Mouse (Mus musculus) cerebellum, postnatal 10 days (tissue): Measurements from ENCODE around the gene Mrpl24.
A peak's percentile ranks its signal among the peaks of the same experiment; 100 is the strongest.

Source experiments
- DNase-seq, 2 experiments: peaks; one replicate each; pipeline ENCODE4 v3.0.0; 2021; ENCODE audit warnings: mixed read lengths in 2 of 2

Mrpl24 gene

GRCm38 (mm10) chr3:87910573-87911141 lies 8.6 kb upstream of the Mrpl24 start:
- peak; percentile 76 to 78 for DNase-seq

- DNase-seq, result no peak
Measured at GRCm38 (mm10) chr3:87913491-87913890, 5.8 kb upstream of the Mrpl24 start.

GRCm38 (mm10) chr3:87913891-87914290 lies 5.4 kb upstream of the Mrpl24 start:
- no peak for DNase-seq

DNA sequence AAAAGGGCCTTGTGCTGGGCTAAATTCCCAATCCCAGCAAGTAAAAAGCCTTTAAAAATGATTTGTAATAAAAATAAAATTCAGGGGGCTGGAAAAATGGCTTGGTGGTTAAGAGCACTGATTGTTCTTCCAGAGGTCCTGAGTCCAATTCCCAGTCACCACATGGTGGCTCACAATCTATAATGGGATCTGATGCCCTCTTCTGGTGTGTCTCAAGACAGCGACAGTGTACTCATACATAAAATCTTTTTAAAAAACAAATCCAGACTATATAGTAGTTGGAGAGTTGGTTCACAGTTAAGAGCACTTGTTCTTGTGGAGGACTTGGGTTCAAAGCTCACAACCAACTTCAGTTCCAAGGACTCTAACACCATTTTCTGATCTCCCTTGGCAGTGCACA lies 2.3 kb upstream of the Mrpl24 start:
- no peak for DNase-seq

DNA sequence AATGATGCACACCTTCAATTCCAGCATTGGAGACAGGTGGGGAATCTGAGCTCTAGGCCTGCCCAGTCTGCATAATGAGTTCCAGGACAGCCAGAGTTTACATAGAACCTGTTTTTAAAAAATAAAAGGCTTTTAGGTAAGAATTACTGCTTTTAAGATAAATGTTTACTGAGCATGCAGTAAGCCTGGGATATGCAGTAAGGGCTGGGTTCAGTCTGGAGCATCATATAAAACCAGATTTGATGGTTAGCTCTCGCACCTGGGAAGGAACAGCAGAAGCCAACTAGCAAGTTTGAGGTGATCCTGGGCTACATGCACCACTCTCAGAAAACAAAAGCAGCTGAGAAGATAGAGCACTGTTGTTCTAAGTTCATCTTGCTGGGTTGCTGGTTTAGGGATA lies 755 bp upstream of the Mrpl24 start:
- no peak for DNase-seq

- DNase-seq, result no peak
Measured at GRCm38 (mm10) chr3:87920270-87920943, 1.1 kb downstream of the Mrpl24 start.

- no peak for DNase-seq
Measured at GRCm38 (mm10) chr3:87924996-87925395, 5.7 kb downstream of the Mrpl24 start.

- no peak for DNase-seq
Measured at GRCm38 (mm10) chr3:87927452-87927851, 8.1 kb downstream of the Mrpl24 start.

GRCm38 (mm10) chr3:87929341-87930077 lies 10.2 kb downstream of the Mrpl24 start:
- no peak for DNase-seq

DNA sequence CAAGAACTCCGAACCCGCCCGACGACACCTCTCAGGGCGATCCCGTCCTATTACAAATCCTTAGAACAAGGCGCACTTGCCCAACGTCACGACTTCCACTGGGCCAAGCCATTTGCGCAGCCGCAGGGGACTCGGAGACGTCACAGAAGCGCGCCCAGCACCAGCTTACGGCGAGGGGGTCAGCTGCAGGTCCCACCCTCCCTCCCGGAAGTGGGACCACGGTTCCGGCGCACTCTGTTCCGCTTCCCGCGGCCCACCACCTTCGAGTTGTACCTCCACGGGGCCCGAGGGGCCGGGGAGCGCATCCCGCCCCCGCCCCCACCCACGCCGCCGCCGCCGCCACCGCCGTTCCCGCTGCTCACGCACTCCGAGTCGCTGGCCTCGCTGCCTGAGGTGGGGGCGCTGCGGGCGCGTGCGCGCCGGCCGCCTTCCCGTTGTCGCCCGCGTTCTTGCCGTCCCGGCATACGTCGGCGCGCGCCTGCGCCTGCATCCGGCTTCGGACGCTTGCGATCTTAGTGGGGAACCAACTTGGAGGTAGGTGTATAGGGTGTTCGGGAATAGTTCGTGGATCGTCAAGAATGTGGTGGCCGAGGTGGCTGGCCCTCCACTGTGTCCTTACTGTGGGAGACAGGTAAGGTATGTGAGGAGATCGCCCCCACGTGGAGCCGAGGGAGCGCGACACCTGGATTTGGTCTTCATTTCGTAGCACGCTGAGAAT lies 10.9 kb downstream of the Mrpl24 start, which contains the start of the genes Isg20l2 and Rrnad1:
Gene Isg20l2 (plus strand): TSS at position 237 of the 718 bp plus-strand sequence.
Gene Rrnad1 (minus strand): TSS at position 640 of the 718 bp plus-strand sequence.
- peak; percentile 99 for DNase-seq

- no peak for DNase-seq
Measured at GRCm38 (mm10) chr3:87934026-87934425, 14.7 kb downstream of the Mrpl24 start.

DNA sequence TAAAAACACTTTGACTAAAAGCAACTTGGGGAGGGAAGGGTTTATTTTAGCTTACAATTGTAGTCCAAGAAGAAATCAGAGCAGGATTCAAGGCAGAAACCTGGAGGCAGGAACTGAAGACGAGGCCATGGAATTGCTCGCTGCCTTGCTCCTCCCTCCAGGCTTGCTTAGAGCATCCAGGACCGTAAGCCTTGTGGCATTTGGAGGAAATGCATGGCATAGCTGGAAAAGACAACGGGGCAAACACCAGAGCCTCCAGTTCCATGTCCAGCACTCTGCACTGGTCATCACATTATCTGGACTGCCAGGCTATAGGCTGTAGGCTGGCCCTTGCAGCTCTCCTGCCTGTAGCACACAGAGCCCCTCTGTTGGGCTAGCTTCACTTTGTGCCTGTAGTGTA lies 15.2 kb downstream of the Mrpl24 start:
- DNase-seq, result no peak

DNA sequence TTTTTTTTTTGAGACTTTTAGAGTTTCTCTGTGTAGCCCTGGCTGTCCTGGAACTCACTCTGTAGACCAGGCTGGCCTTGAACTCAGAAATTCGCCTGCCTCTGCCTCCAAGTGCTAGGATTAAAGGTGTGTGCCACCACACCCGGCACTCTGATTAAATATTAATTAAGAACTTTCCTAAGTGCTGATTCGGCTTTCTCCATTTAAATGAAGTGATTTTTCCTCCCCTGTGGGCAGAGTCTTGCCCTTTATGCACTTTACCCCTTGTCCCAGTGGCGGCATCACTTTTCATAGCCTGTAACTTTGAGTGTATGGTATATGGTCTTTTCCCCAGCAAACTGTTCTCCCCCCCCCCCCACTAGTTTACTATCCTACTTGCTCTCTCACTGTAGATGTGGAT lies 15.9 kb downstream of the Mrpl24 start:
- no peak for DNase-seq

- DNase-seq, result peak; percentile 95 to 97
Measured at GRCm38 (mm10) chr3:87935776-87936175, 16.5 kb downstream of the Mrpl24 start.

GRCm38 (mm10) chr3:87940611-87941010 lies 21.3 kb downstream of the Mrpl24 start:
- DNase-seq, result no peak

DNA sequence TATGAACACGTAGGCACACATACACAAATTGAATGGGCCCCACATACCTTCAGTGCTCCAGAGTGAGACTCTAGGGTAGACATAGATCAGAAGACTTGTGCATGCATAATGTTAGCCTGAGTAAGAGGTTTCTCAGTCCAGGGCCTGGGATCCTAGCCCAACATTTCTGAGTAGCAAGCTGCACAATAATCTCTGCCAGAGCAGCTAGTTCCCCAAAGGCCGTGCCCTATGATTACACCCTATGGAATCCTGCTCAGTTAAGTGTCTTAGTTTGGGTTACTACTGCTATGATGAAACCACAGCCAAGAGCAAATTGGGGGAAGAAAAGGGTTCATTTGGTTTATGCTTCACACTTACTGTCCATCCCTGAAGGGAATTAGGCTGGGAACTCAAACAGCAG lies 23.2 kb downstream of the Mrpl24 start:
- no peak for DNase-seq

GRCm38 (mm10) chr3:87943586-87943985 lies 24.3 kb downstream of the Mrpl24 start:
- no peak for DNase-seq

DNA sequence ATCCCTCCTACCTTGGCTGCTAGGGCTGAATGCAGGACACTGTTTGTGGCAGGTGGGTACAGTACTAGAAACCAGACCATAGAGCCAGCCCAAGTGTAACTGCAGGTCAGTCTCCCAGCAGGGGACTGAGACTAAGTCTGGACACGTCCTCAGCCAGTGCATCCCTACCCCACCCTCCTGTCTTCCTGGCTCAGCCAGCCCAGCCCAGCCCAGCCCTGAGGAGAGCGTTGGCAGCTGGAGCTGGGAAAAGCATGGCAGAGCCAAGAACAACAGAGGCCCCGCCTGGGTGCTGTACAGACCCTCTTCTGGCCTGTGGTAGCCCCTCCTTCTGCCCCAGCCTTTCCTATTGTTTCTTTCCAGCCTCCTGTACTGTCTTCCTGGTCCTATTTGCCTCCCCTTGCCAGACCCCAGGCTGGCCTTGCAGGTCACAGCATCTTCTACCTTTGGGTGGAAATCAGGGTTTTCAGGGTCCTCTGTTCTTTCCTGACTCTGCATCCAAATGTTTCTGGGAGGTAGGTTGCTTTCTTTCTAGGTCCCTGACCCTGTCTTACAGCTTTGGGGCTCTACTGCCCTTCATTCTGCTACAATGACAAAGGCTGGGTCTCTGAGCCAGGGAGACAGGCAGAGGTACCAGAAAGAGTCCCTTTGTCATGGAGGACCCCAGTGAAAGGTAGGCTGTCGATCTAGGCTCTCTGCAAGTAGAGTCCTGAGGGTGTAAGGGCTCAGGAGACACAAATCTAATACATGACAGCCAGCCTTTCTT lies 25.7 kb downstream of the Mrpl24 start:
- DNase-seq, result peak; percentile 41 to 55

- no peak for DNase-seq
Measured at GRCm38 (mm10) chr3:87945781-87946540, 26.7 kb downstream of the Mrpl24 start.

GRCm38 (mm10) chr3:87946541-87946860 lies 27.2 kb downstream of the Mrpl24 start:
- DNase-seq, result no peak

GRCm38 (mm10) chr3:87947056-87947810 lies 27.9 kb downstream of the Mrpl24 start:
- DNase-seq, result no peak
